Mouse (Mus musculus): ENCODE results near the gene Pcbp4. TPM values are rescaled to one million over a fixed set of nuclear protein-coding genes. Genes with fewer than 3 reads are reported as not detected.

Gene Pcbp4
- polyA plus RNA-seq, 1 experiment from 2014 or later: 308 TPM

- H3K36me3 ChIP-seq: no peaks in the 10 kb centered on the region
- H3K27me3 ChIP-seq: peaks cover 5% of the 10 kb centered on the region; the same call in 1 of the 2 replicates
- H3K4me1 ChIP-seq: peaks cover 34% of the 10 kb centered on the region
- no peaks in the 10 kb centered on the region for H3K9me3 ChIP-seq (replicated peaks)
- H3K4me2 ChIP-seq (replicated peaks): peak overlapping the region; percentile 38
- WGBS: 0% methylated on average over 2 of the region's 2 CpGs
- peak overlapping the region; percentile 43 for H3K9ac ChIP-seq
- H3K27ac ChIP-seq: peak overlapping the region; percentile 55
- no peak for ATAC-seq (ENCODE audit: low FRiP score)
- no peak overlapping the region for H3K4me3 ChIP-seq
Measured at GRCm38 (mm10) chr9:106420608-106421007, 32.5 kb upstream of the Pcbp4 start.

DNA sequence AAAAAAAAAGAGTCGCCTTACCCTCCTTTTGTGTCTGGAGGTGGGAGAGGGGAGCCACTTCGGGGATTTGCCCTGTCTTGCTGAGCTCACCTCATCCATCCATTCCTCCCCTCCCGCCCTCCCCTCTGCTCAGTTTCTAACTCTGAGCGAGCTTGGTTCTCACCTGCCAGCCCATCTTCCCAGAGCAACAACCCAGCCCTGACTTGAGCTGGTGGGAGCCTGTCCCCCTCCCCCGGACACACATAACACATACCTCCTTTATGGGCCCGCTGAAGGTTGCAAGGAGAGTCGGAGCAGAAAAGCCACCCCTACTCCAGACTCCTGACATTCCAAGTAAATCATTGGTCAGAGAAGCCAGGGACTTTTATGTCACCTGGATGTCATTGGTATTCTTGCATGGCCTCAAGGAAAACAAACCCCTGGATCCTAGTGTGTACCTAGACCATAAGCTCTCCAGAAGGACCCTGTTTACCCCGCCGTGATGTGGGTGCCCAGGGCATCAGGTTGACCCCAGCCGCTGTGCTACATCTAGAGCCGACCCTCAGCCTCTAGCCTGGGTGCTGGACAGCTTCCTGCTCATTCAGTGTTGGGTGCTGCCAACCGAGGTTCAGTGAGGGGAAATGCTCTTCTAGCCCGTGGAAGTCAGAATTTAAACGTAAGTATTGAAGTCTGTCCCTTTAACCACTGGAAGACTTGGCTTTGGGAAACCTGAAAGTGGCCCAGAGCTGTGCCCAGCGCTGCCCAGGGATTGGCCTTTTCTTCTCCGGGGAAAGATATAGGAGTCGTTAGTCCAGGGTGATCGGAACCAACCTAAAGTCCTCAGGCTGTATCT, 31.8 kb upstream of the Pcbp4 start:
- peak overlapping the region; percentile 55 for H3K27ac ChIP-seq
- H3K4me2 ChIP-seq (replicated peaks): peak overlapping the region; percentile 38
- H3K36me3 ChIP-seq: no peaks in the 10 kb centered on the region
- WGBS: 4% methylated on average over 18 of the region's 18 CpGs
- peaks cover 34% of the 10 kb centered on the region for H3K4me1 ChIP-seq
- no peaks in the 10 kb centered on the region for H3K9me3 ChIP-seq (replicated peaks)
- H3K9ac ChIP-seq: peak overlapping the region; percentile 33; the same call in 1 of the 2 replicates
- peak; percentile 41 for ATAC-seq (ENCODE audit: low FRiP score)
- peaks cover 5% of the 10 kb centered on the region; the same call in 1 of the 2 replicates for H3K27me3 ChIP-seq
- 0 out of 2 replicates have a peak overlapping the region, but pooled peaks have one; percentile 6 for H3K4me3 ChIP-seq

- 0 out of 2 replicates have a peak overlapping the region, but pooled peaks have one; percentile 6 for H3K4me3 ChIP-seq
- WGBS: 0% methylated on average over 3 of the region's 3 CpGs
- ATAC-seq (ENCODE audit: low FRiP score): peak; percentile 71
- no peak overlapping the region for H3K9ac ChIP-seq
- no peak overlapping the region for H3K27ac ChIP-seq
- no peaks in the 10 kb centered on the region for H3K9me3 ChIP-seq (replicated peaks)
- peak overlapping the region; percentile 38 for H3K4me2 ChIP-seq (replicated peaks)
- peaks cover 5% of the 10 kb centered on the region; the same call in 1 of the 2 replicates for H3K27me3 ChIP-seq
- H3K4me1 ChIP-seq: peaks cover 34% of the 10 kb centered on the region
- H3K36me3 ChIP-seq: no peaks in the 10 kb centered on the region
Measured at GRCm38 (mm10) chr9:106421865-106422160, 31.3 kb upstream of the Pcbp4 start.

GRCm38 (mm10) chr9:106428719-106429220, 24.3 kb upstream of the Pcbp4 start:
- 17% methylated on average over 11 of the region's 11 CpGs for WGBS
- H3K9ac ChIP-seq: peak overlapping the region; percentile 61
- peak overlapping the region; percentile 69 for H3K4me2 ChIP-seq (replicated peaks)
- peaks cover 7% of the 10 kb centered on the region for H3K4me1 ChIP-seq
- peak overlapping the region; percentile 86 for H3K4me3 ChIP-seq
- ATAC-seq (ENCODE audit: low FRiP score): peak; percentile 69
- peaks cover 31% of the 10 kb centered on the region for H3K36me3 ChIP-seq
- no peaks in the 10 kb centered on the region for H3K9me3 ChIP-seq (replicated peaks)
- H3K27me3 ChIP-seq: no peaks in the 10 kb centered on the region
- H3K27ac ChIP-seq: peak overlapping the region; percentile 97

- H3K36me3 ChIP-seq: peaks cover 37% of the 10 kb centered on the region
- peak within 1 kb of the TSS; percentile 97 for H3K27ac ChIP-seq
- under 1% methylated on average over 55 of the region's 55 CpGs for WGBS
- H3K9me3 ChIP-seq (replicated peaks): no peaks in the 10 kb centered on the region
- peaks cover 7% of the 10 kb centered on the region for H3K4me1 ChIP-seq
- no peaks in the 10 kb centered on the region for H3K27me3 ChIP-seq
- peak within 1 kb of the TSS; percentile 99 for H3K9ac ChIP-seq
- peak within 1 kb of the TSS; percentile 84 for H3K4me2 ChIP-seq (replicated peaks)
- peak; percentile 93 for ATAC-seq (ENCODE audit: low FRiP score)
- peak within 1 kb of the TSS; percentile 86 for H3K4me3 ChIP-seq
Measured at GRCm38 (mm10) chr9:106429221-106430014, 23.7 kb upstream of the Pcbp4 start, which contains the start of gene Rpl29. Gene Rpl29, plus strand, starts transcription at chr9:106429454.

DNA sequence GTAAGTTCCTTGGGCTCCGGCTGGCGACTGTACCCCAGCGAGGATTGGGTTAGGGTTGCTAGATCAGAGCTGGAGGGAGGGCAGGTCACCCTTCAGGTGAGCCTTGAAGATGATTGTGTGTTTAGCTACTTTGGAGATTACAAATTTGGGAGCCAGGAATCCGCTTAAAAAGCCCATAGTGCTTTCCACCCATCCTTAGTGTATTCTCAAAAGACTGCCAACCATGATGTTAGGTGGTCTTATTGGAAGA, 23.2 kb upstream of the Pcbp4 start:
- H3K4me1 ChIP-seq: peaks cover 7% of the 10 kb centered on the region
- no peak for ATAC-seq (ENCODE audit: low FRiP score)
- H3K4me3 ChIP-seq: peak overlapping the region; percentile 86
- H3K4me2 ChIP-seq (replicated peaks): peak overlapping the region; percentile 84
- peaks cover 42% of the 10 kb centered on the region for H3K36me3 ChIP-seq
- no peaks in the 10 kb centered on the region for H3K9me3 ChIP-seq (replicated peaks)
- H3K27ac ChIP-seq: peak overlapping the region; percentile 97
- peak overlapping the region; percentile 99 for H3K9ac ChIP-seq
- H3K27me3 ChIP-seq: no peaks in the 10 kb centered on the region
- 3% methylated on average over 4 of the region's 4 CpGs for WGBS

DNA sequence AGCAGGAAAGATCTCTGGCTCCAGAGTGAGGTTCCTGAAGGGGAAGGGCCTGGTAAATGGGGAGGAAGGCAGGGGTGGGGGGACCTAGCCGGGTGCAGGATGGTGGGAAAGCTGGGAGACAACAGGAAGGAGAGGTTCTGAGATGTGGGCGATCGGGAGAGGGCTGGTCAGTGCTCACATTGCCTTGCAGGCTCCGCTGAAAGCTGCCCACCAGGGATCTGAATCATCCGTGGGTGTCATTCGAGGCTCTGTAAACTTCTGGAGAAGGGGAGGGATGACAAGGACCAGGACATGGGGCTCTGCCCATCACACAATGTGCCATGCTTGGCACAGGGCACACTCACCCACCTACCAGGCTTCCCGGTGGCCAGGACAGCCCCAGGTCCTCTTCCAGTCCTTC, 19.7 kb upstream of the Pcbp4 start:
- H3K36me3 ChIP-seq: peaks cover 46% of the 10 kb centered on the region
- no peak overlapping the region for H3K4me2 ChIP-seq (replicated peaks)
- H3K4me3 ChIP-seq: no peak overlapping the region
- H3K27ac ChIP-seq: no peak overlapping the region
- H3K27me3 ChIP-seq: no peaks in the 10 kb centered on the region
- peaks cover 17% of the 10 kb centered on the region for H3K4me1 ChIP-seq
- H3K9me3 ChIP-seq (replicated peaks): no peaks in the 10 kb centered on the region
- H3K9ac ChIP-seq: no peak overlapping the region
- ATAC-seq (ENCODE audit: low FRiP score): no peak
- WGBS: 80% methylated on average over 7 of the region's 7 CpGs

DNA sequence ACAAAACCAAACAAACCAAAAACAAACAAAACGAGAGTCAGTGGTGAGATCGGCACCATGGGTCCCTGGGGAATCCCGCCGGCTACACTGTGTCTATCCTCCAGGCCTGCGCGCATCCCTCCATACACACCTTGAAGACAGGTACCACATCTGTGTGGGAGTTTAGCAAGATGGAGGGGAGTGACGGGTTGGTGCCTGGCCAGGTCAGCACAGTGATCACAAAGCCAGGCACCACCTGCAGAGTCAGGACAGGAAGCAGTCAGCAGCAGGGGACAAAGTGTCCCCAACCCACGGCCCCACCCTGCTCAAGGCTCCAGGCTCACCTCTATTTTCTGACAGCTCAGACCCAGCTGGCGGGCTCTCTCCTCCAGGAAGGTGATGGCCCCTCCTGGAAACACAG, 16.5 kb upstream of the Pcbp4 start:
- H3K4me2 ChIP-seq (replicated peaks): no peak overlapping the region; the same call in 1 of the 2 replicates
- WGBS: 77% methylated on average over 9 of the region's 9 CpGs
- no peaks in the 10 kb centered on the region for H3K27me3 ChIP-seq
- H3K9me3 ChIP-seq (replicated peaks): no peaks in the 10 kb centered on the region
- H3K36me3 ChIP-seq: peaks cover 37% of the 10 kb centered on the region
- no peak overlapping the region for H3K9ac ChIP-seq
- H3K27ac ChIP-seq: no peak overlapping the region
- ATAC-seq (ENCODE audit: low FRiP score): no peak
- peaks cover 16% of the 10 kb centered on the region for H3K4me1 ChIP-seq
- no peak overlapping the region for H3K4me3 ChIP-seq

DNA sequence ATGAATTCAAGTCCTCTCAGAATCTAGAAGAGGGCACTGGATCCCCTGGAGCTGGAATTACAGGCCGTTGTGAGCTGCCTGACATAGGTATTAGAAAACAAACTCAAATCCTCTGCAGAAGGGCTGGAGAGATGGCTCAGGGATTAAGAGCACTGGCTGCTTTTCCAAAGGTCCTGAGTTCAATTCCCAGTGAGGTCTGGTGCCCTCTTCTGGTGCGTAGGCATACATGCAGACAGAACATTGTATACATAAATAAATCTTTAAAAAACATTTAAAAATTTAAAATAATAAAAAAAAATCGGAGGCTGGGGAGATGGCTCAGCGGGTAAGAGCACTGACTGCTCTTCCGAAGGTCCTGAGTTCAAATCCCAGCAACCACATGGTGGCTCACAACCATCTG, 10.4 kb upstream of the Pcbp4 start:
- WGBS: 73% methylated on average over 5 of the region's 5 CpGs
- Histone ChIP-seq H3K4me1 (peaks cover 24% of the 10 kb centered on the region), H3K4me2 (replicated peaks) (no peak overlapping the region), H3K9ac (no peak overlapping the region), H3K36me3 (no peaks in the 10 kb centered on the region), H3K27ac (no peak overlapping the region), H3K4me3 (no peak overlapping the region), H3K27me3 (no peaks in the 10 kb centered on the region), H3K9me3 (replicated peaks) (no peaks in the 10 kb centered on the region)
- ATAC-seq (ENCODE audit: low FRiP score): no peak

GRCm38 (mm10) chr9:106444836-106445235, 8.3 kb upstream of the Pcbp4 start:
- Histone ChIP-seq H3K9ac (no peak overlapping the region), H3K9me3 (replicated peaks) (no peaks in the 10 kb centered on the region), H3K27me3 (no peaks in the 10 kb centered on the region), H3K4me1 (peaks cover 30% of the 10 kb centered on the region), H3K36me3 (no peaks in the 10 kb centered on the region), H3K27ac (no peak overlapping the region), H3K4me3 (no peak overlapping the region), H3K4me2 (replicated peaks) (no peak overlapping the region)
- no peak for ATAC-seq (ENCODE audit: low FRiP score)
- WGBS: 65% methylated on average over 4 of the region's 4 CpGs

DNA sequence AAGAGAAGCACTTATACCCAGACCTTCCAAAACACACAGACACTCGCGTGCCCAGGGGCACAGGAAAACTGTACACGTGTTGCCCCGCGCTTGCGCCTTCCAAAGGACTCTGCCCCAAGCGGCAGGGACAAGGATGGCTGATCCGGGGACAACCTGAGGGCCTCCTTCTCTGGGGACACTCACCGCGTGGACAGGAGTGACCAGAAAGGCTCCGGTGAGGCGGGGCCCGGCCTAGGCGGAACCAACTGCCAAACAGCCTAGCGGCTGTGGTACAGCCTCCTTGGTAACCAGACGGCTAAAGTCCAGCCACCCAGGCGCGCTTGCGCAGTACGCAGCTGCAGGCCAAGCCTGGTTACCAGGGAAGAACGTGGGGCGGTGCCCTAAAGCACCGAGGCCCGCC, 5.7 kb upstream of the Pcbp4 start, which contains the start of the genes Abhd14b and Abhd14a:
Abhd14b (plus strand) TSS at position 112 of the 400 bp plus-strand sequence.
Abhd14a (minus strand) TSS at position 331 of the 400 bp plus-strand sequence.
- peak within 1 kb of the TSS; percentile 48 for H3K4me3 ChIP-seq
- H3K27me3 ChIP-seq: no peaks in the 10 kb centered on the region
- peak within 1 kb of the TSS; percentile 72 for H3K27ac ChIP-seq
- no peaks in the 10 kb centered on the region for H3K36me3 ChIP-seq
- H3K4me2 ChIP-seq (replicated peaks): peak within 1 kb of the TSS; percentile 74
- no peaks in the 10 kb centered on the region for H3K9me3 ChIP-seq (replicated peaks)
- peak within 1 kb of the TSS; percentile 65 for H3K9ac ChIP-seq
- H3K4me1 ChIP-seq: peaks cover 50% of the 10 kb centered on the region
- WGBS: under 1% methylated on average over 24 of the region's 24 CpGs
- ATAC-seq (ENCODE audit: low FRiP score): peak; percentile 82

DNA sequence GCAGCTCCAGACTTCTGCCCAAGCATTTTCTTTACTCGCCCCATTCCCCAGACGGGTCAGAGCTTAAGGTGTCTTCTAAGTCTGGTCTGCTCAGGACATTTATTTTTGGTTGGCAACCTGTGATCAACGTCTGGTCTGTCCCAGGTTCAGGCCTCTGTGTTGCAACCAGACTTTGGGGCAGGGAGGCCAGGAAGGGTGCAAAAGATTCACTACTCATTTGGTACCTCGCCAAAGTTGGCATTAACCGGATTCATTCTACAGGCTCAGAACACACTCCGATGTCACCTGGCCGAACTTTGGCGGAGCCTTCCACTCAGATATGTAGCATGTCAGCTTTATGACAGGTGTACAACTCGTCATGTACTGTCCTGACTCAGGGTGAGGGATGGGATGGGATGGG, 5.1 kb upstream of the Pcbp4 start:
- Histone ChIP-seq H3K9ac (no peak overlapping the region), H3K9me3 (replicated peaks) (no peaks in the 10 kb centered on the region), H3K27ac (peak overlapping the region; percentile 72), H3K4me1 (peaks cover 56% of the 10 kb centered on the region), H3K4me2 (replicated peaks) (peak overlapping the region; percentile 74), H3K36me3 (no peaks in the 10 kb centered on the region), H3K4me3 (peak overlapping the region; percentile 48; the same call in 1 of the 2 replicates), H3K27me3 (no peaks in the 10 kb centered on the region)
- ATAC-seq (ENCODE audit: low FRiP score): no peak
- WGBS: 37% methylated on average over 9 of the region's 9 CpGs

Data from hindbrain, embryonic 12.5 days (tissue).